Mouse (Mus musculus) myocyte (in vitro differentiated cells): ENCODE results near the gene Sostdc1.

Source experiments
- E2F4 ChIP-seq: IDR thresholded peaks from one replicate; pipeline ENCODE4 v1.6.1; 2011; ENCODE audit warnings: mild to moderate bottlenecking, control low read depth, moderate library complexity; ENCODE audit not compliant: insufficient read depth
- MYOD1 ChIP-seq, 3 experiments: IDR thresholded peaks; one replicate each; pipeline ENCODE4 v1.6.1; 2011; ENCODE audit warnings: control low read depth in 2 of 3, low read depth in 2 of 3, mild to moderate bottlenecking in 2 of 3, moderate library complexity in 1 of 3; ENCODE audit not compliant: insufficient read length in 2 of 3, control insufficient read depth in 1 of 3
- POLR2A ChIP-seq: IDR thresholded peaks from one replicate; pipeline ENCODE4 v1.6.1; 2011; ENCODE audit warnings: low read depth, mild to moderate bottlenecking, control low read depth, moderate library complexity; ENCODE audit not compliant: insufficient read length

- TF ChIP-seq POLR2A (no peak), MYOD1 (IDR thresholded peaks at IDR 0.05; ENCODE audit: control insufficient read depth in 1 of 3, insufficient read length in 2 of 3, low read depth in 2 of 3) (no peak), E2F4 (no peak)
Measured at GRCm38 (mm10) chr12:36314446-36314845, 507 bp downstream of the Sostdc1 start.
